Mouse (Mus musculus) ES-Bruce4 (cell line): ENCODE data around the gene Mon1a. TPM values are rescaled to one million over a fixed set of nuclear protein-coding genes. Genes with fewer than 3 reads are reported as not detected.

Experiments
- H3K27ac ChIP-seq: 2 replicates; pipeline ENCODE4 v1.5.1; 2012; ENCODE audit warnings: low read length, inconsistent platforms; ENCODE audit not compliant: insufficient read depth
- H3K27me3 ChIP-seq: 2 replicates; pipeline ENCODE4 v1.6.1; 2012; ENCODE audit warnings: mild to moderate bottlenecking, low read length, inconsistent platforms; ENCODE audit not compliant: control insufficient read depth, poor library complexity, insufficient read depth, severe bottlenecking
- H3K36me3 ChIP-seq: 2 replicates; pipeline ENCODE4 v1.6.1; 2012; ENCODE audit warnings: inconsistent platforms, mild to moderate bottlenecking, low read length, moderate library complexity; ENCODE audit not compliant: control insufficient read depth, poor library complexity, insufficient read depth, severe bottlenecking
- H3K4me1 ChIP-seq: one replicate; pipeline ENCODE4 v1.8.1; 2011; ENCODE audit warnings: low read length; ENCODE audit not compliant: control insufficient read depth, insufficient read depth
- H3K4me3 ChIP-seq: 2 replicates; pipeline ENCODE4 v1.5.1; 2011; ENCODE audit warnings: low read depth, mild to moderate bottlenecking, low read length
- H3K9ac ChIP-seq: 2 replicates; pipeline ENCODE4 v1.6.1; 2012; ENCODE audit warnings: low read depth, mild to moderate bottlenecking, inconsistent platforms; ENCODE audit not compliant: poor library complexity, severe bottlenecking
- H3K9me3 ChIP-seq: replicated peaks from 2 replicates; pipeline ENCODE4 v1.6.1; 2012; ENCODE audit warnings: mild to moderate bottlenecking, low read length, inconsistent platforms; ENCODE audit not compliant: control insufficient read depth, poor library complexity, insufficient read depth, severe bottlenecking
- CTCF ChIP-seq: IDR thresholded peaks from one replicate; pipeline ENCODE4 v1.8.1; 2011; ENCODE audit warnings: low read depth, low read length
- EP300 ChIP-seq: IDR thresholded peaks from 2 replicates; pipeline ENCODE4 v1.6.1; 2011; ENCODE audit warnings: low read depth, low read length; ENCODE audit not compliant: insufficient read depth
- POLR2A ChIP-seq: IDR thresholded peaks from one replicate; pipeline ENCODE4 v1.8.1; 2011; ENCODE audit warnings: low read length; ENCODE audit not compliant: insufficient read depth
- polyA plus RNA-seq: library from polyadenylated mRNA; stranded (reverse); fragments of >200 nt; gene quantifications from 2 replicates; pipeline ENCODE4 v1.2.4, GENCODE M21; 2011; ENCODE audit warnings: low read depth; ENCODE audit not compliant: missing spikeins, insufficient read depth, insufficient read length

The Mon1a gene
- polyA plus RNA-seq, 1 experiment = 4.2 TPM

DNA sequence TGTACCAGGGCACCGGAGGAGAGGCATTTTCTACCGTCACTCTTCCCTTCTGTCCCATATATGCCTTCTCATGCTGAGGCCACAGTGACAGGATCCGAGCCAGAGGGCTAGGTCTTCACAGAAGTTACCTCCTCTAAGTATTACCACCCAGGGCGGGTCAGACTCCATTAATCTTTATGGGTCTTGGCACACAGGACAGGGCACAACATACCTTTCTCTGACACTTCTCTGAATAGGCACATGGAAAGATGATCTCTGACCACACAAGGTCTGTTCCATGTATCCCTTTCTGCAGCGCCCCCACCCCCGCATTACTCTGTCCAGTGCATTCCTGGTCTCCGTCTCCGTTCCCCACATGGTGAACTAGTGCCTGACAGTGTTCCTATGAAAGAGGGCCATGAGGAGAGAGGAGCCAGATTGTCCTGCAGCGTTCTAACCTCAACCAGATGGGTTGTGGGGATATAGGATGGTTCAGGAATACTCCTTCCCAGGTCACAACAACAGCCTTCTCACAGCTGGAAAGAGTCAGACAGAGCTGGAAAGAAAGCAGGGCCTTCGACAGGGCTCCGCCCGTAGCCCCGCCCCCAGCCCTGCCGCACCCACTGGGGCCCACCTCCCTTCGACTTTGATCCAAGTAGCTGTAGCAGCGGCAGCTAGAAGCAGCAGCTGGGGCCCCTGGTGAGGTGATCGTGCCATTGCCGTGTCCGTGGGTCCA is 18.5 kb downstream of the Mon1a start, which contains the start of gene Mst1r:
Mst1r (plus strand) TSS at position 622 of the 715 bp plus-strand sequence.
- Histone ChIP-seq H3K36me3 (no peaks in the 10 kb centered on the region), H3K27me3 (no peaks in the 10 kb centered on the region), H3K9me3 (no peaks in the 10 kb centered on the region), H3K4me3 (peak within 1 kb of the TSS; percentile 67), H3K9ac (peak within 1 kb of the TSS; percentile 32; the same call in 1 of the 2 replicates), H3K27ac (no peak within 1 kb of the TSS), H3K4me1 (peaks cover 2% of the 10 kb centered on the region)
- no peak for TF ChIP-seq EP300
- no peak for TF ChIP-seq CTCF
- no peak for TF ChIP-seq POLR2A

DNA sequence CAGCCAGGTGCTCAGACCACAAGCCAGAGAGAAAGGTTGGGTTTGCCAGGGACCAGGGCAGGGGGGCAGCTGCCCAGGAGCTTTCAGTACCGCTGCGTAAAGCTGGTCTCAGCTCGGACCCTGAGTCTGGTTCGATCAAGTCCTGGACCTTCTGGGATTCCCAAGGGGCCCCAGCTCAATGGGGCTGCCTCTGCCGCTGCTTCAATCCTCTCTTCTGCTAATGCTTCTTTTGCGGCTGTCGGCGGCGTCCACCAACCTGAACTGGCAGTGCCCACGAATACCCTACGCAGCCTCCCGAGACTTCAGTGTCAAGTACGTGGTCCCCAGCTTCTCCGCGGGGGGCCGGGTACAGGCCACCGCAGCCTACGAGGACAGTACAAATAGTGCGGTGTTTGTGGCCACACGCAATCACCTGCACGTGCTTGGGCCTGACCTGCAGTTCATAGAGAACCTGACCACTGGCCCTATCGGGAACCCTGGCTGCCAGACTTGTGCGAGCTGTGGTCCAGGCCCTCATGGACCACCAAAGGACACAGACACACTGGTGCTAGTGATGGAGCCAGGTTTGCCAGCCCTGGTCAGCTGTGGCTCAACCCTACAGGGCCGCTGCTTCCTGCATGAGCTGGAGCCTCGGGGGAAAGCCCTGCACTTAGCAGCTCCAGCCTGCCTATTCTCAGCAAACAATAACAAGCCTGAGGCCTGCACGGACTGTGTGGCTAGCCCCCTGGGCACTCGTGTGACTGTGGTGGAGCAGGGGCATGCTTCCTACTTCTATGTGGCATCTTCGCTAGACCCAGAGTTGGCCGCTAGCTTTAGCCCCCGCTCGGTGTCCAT is 19.2 kb downstream of the Mon1a start:
- Histone ChIP-seq H3K4me3 (peak overlapping the region; percentile 67), H3K9me3 (no peaks in the 10 kb centered on the region), H3K27ac (no peak overlapping the region), H3K9ac (peak overlapping the region; percentile 32; the same call in 1 of the 2 replicates), H3K27me3 (no peaks in the 10 kb centered on the region), H3K36me3 (no peaks in the 10 kb centered on the region), H3K4me1 (peaks cover 2% of the 10 kb centered on the region)
- TF ChIP-seq CTCF (no peak), EP300 (no peak), POLR2A (no peak)

DNA sequence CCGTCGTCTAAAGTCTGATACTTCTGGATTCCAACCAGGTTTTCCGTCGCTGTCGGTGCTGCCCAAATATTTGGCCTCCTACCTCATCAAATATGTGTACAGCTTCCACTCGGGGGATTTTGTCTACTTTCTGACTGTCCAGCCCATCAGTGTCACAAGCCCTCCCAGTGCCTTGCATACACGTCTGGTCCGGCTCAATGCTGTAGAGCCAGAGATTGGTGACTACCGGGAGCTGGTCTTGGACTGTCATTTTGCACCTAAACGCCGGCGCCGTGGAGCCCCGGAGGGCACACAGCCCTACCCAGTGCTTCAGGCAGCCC is 19.8 kb downstream of the Mon1a start:
- H3K9me3 ChIP-seq = no peaks in the 10 kb centered on the region
- peaks cover 2% of the 10 kb centered on the region for H3K4me1 ChIP-seq
- H3K9ac ChIP-seq = no peak overlapping the region
- no peaks in the 10 kb centered on the region for H3K27me3 ChIP-seq
- H3K27ac ChIP-seq = no peak overlapping the region
- no peaks in the 10 kb centered on the region for H3K36me3 ChIP-seq
- no peak overlapping the region for H3K4me3 ChIP-seq
- TF ChIP-seq CTCF (no peak), POLR2A (no peak), EP300 (no peak)

DNA sequence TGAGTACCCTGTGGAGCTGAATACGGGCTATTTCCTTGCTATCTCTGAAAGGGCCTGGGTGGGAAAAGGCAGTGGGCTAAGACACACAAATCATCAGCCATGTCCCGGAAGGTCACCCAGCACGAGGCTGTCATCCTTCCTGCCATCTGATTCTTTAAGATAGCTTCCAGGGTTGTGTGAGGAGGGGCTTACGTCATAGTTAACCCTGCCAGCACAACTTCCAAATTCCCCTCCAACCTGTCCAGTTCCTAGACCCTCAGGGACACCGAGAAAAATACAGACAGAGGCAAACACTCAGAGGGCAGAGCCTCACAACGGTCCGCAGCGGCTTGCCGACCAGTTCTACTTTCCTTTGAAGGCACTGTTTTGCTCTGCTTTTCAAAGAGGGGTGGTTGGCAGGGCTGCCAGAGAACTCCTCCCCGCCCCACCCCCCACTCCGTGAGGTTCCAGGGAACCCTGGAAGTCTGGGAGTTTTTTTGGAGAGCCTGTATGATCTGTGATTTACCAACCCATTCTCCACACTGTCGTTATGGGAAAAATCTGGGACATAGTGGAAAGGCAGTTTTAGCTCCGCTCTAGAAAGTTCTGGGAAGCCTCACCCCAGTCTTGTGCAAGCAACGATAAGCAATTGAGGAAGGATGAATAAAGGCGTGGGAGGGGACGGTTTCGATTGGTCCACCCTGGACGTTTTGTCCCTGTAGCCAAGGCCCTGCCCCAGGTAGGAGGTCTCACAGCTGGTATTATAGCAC is 20.6 kb downstream of the Mon1a start:
- no peak for TF ChIP-seq EP300
- no peak for TF ChIP-seq CTCF
- TF ChIP-seq POLR2A = no peak
- H3K36me3 ChIP-seq = no peaks in the 10 kb centered on the region
- H3K9me3 ChIP-seq = no peaks in the 10 kb centered on the region
- H3K4me1 ChIP-seq = peaks cover 2% of the 10 kb centered on the region
- no peak overlapping the region for H3K4me3 ChIP-seq
- H3K27me3 ChIP-seq = no peaks in the 10 kb centered on the region
- H3K27ac ChIP-seq = no peak overlapping the region
- no peak overlapping the region for H3K9ac ChIP-seq

DNA sequence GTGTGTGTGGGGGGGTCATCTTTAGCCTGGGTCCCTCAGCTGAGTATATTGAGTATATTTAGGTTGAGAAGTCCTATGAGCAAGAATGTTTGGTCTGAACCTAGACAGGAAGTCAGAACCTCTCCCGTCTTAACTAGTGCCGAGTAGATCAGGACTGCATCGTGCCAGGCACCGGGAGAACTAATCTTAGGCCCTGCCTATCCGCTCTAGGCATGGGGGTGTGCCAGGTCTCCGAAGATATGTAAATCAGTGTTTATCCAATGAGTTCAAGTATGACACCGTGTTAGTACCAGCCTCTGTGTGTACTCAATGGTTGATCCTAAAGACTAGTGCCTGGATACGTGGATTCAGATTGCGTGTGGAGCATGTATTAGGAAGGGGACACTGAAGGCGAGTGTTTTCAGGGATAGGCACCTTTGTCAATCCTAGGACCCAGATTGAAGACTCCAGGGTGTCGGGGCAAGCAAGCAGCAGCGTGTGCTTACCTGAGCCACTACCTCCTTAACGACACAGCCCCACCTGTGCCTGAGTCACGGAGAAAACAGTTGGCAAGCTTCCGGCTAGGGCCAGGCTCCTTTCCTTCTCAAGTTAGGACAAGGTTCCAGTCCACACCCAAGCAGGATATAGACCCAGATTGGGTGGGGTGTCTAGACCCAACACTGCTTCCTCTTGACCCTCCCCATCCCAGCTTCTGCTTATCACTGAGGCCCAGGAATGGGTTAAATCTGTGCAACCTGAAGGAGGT is 22.2 kb downstream of the Mon1a start:
- Histone ChIP-seq H3K36me3 (no peaks in the 10 kb centered on the region), H3K9me3 (no peaks in the 10 kb centered on the region), H3K4me3 (no peak overlapping the region), H3K4me1 (peaks cover 2% of the 10 kb centered on the region), H3K27ac (no peak overlapping the region), H3K27me3 (no peaks in the 10 kb centered on the region), H3K9ac (no peak overlapping the region)
- TF ChIP-seq EP300 = no peak
- TF ChIP-seq CTCF = no peak
- TF ChIP-seq POLR2A = no peak
